Mouse (Mus musculus) forebrain, embryonic 12.5 days (tissue): ENCODE measurements at regions not wholly inside any gene's neighbourhood (a gene's known extent, or its start where the extent isn't known, plus 50 kb on each side); places are given as distances from the start of the nearest gene placed in this dataset.
"Not testable (repeated sequence)": the region's sequence is repeated elsewhere in the genome, so short reads cannot be mapped to it uniquely, and the experiment has no call there.

Source experiments
- ATAC-seq: fragments of 200-750 bp; cut with Nextera tagmentation; 2 replicates; pipeline ENCODE4 v1.8.0; 2017; ENCODE audit warnings: moderate TSS enrichment; ENCODE audit not compliant: low FRiP score
- H3K27ac ChIP-seq: fragments of 300-500 bp; sonication (generic); 2 replicates; pipeline ENCODE4 v1.5.1; 2016; ENCODE audit warnings: mild to moderate bottlenecking
- H3K27me3 ChIP-seq: fragments of 300-500 bp; sonication (generic); 2 replicates; pipeline ENCODE4 v1.6.1; 2016; ENCODE audit warnings: mild to moderate bottlenecking
- H3K36me3 ChIP-seq: fragments of 300-500 bp; sonication (generic); replicated peaks from 2 replicates; pipeline ENCODE4 v1.6.1; 2016; ENCODE audit warnings: mild to moderate bottlenecking
- H3K4me1 ChIP-seq: fragments of 300-500 bp; sonication (generic); 2 replicates; pipeline ENCODE4 v1.6.1; 2016
- H3K4me2 ChIP-seq: fragments of 300-500 bp; sonication (generic); 2 replicates; pipeline ENCODE4 v1.6.1; 2016; ENCODE audit warnings: mild to moderate bottlenecking, moderate library complexity
- H3K4me3 ChIP-seq: fragments of 300-500 bp; sonication (generic); replicated peaks from 2 replicates; pipeline ENCODE4 v1.5.1; 2016; ENCODE audit warnings: mild to moderate bottlenecking
- H3K9ac ChIP-seq: fragments of 300-500 bp; sonication (generic); 2 replicates; pipeline ENCODE4 v1.6.1; 2016; ENCODE audit warnings: mild to moderate bottlenecking
- H3K9me3 ChIP-seq: fragments of 300-500 bp; sonication (generic); 2 replicates; pipeline ENCODE4 v1.6.1; 2016
- WGBS: fragments of 180-500 bp; shearing (Covaris S2); methylation state at CpG from one replicate; pipeline ENCODE4 v1.1.7; 2016; 5-methylcytosine and 5-hydroxymethylcytosine counted together

GRCm38 (mm10) chr3:22005456-22005855, 71.0 kb upstream of the Tbl1xr1 start:
- H3K27ac ChIP-seq, result no peak overlapping the region
- 85% methylated on average over 9 of the region's 9 CpGs for WGBS
- no peaks in the 10 kb centered on the region for H3K9me3 ChIP-seq
- no peak overlapping the region for H3K9ac ChIP-seq
- no peaks in the 10 kb centered on the region for H3K36me3 ChIP-seq
- no peak overlapping the region for H3K4me2 ChIP-seq
- H3K4me1 ChIP-seq, result no peaks in the 10 kb centered on the region; the same call in 1 of the 2 replicates
- H3K27me3 ChIP-seq, result no peaks in the 10 kb centered on the region
- ATAC-seq, result no peak
- H3K4me3 ChIP-seq, result no peak overlapping the region

DNA sequence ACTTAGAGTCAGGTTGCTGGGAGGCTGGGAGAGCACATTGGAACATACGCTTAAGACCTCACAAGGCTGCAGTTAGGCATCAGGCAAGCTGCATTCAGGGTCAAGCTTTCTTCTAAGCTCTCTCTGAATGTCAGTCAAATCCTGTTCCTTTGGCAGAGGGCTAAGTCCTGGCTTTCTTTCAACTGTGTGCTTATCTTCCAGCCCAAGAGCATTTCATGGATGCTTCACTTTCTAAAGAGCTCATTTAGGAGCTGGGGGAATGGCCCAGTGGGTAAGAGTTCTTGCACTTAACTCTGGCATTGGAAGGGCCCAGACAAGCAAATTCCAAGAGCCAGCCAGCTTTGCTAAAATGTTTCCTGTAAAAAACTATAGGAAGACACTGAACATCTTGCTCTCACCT, 70.3 kb upstream of the Tbl1xr1 start:
- Histone ChIP-seq H3K4me1 (no peaks in the 10 kb centered on the region; the same call in 1 of the 2 replicates), H3K27ac (no peak overlapping the region), H3K4me3 (no peak overlapping the region), H3K27me3 (no peaks in the 10 kb centered on the region), H3K9ac (no peak overlapping the region), H3K36me3 (no peaks in the 10 kb centered on the region), H3K9me3 (no peaks in the 10 kb centered on the region), H3K4me2 (no peak overlapping the region)
- 96% methylated on average over 1 of the region's 1 CpGs for WGBS
- ATAC-seq, result no peak

GRCm38 (mm10) chr3:22006651-22007050, 69.8 kb upstream of the Tbl1xr1 start:
- no peaks in the 10 kb centered on the region; the same call in 1 of the 2 replicates for H3K4me1 ChIP-seq
- H3K36me3 ChIP-seq, result no peaks in the 10 kb centered on the region
- H3K4me2 ChIP-seq, result no peak overlapping the region

GRCm38 (mm10) chr3:22007736-22008135, 68.7 kb upstream of the Tbl1xr1 start:
- Histone ChIP-seq H3K4me1 (no peaks in the 10 kb centered on the region; the same call in 1 of the 2 replicates), H3K36me3 (no peaks in the 10 kb centered on the region), H3K4me3 (no peak overlapping the region), H3K9me3 (no peaks in the 10 kb centered on the region), H3K27ac (no peak overlapping the region), H3K27me3 (no peaks in the 10 kb centered on the region), H3K9ac (no peak overlapping the region), H3K4me2 (no peak overlapping the region)
- ATAC-seq, result no peak
- 88% methylated on average over 5 of the region's 5 CpGs for WGBS

More at GRCm38 (mm10) chr3:22006651-22007050, 69.8 kb upstream of the Tbl1xr1 start:
- Histone ChIP-seq H3K4me3 (no peak overlapping the region), H3K9ac (no peak overlapping the region), H3K27me3 (no peaks in the 10 kb centered on the region), H3K9me3 (no peaks in the 10 kb centered on the region), H3K27ac (no peak overlapping the region)
- no peak for ATAC-seq
- 93% methylated on average over 2 of the region's 2 CpGs for whole genome bisulfite sequencing

DNA sequence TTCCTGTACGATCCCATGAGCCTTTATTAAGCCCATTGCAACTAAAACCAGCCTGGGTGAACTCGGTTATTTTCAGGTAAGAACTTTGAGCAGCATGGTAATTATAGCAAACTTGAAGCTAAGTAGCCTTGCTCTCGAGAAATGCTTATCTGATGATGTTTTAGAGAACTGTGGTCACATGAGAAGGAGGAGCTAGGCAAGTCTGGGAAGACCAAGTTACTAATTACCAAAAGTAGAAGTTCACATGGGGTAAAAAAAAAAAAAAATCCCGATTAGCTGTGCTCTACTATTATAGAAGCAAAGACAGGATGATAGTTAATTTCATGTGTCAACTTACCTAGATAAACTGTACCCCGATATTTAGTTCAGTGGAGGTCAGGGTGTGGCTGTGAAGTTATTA, 68.0 kb upstream of the Tbl1xr1 start:
- Histone ChIP-seq H3K4me3 (no peak overlapping the region), H3K9me3 (no peaks in the 10 kb centered on the region), H3K4me2 (no peak overlapping the region), H3K27me3 (no peaks in the 10 kb centered on the region), H3K4me1 (no peaks in the 10 kb centered on the region; the same call in 1 of the 2 replicates), H3K27ac (no peak overlapping the region), H3K9ac (no peak overlapping the region), H3K36me3 (no peaks in the 10 kb centered on the region)
- WGBS, result 89% methylated on average over 5 of the region's 5 CpGs
- no peak for ATAC-seq

DNA sequence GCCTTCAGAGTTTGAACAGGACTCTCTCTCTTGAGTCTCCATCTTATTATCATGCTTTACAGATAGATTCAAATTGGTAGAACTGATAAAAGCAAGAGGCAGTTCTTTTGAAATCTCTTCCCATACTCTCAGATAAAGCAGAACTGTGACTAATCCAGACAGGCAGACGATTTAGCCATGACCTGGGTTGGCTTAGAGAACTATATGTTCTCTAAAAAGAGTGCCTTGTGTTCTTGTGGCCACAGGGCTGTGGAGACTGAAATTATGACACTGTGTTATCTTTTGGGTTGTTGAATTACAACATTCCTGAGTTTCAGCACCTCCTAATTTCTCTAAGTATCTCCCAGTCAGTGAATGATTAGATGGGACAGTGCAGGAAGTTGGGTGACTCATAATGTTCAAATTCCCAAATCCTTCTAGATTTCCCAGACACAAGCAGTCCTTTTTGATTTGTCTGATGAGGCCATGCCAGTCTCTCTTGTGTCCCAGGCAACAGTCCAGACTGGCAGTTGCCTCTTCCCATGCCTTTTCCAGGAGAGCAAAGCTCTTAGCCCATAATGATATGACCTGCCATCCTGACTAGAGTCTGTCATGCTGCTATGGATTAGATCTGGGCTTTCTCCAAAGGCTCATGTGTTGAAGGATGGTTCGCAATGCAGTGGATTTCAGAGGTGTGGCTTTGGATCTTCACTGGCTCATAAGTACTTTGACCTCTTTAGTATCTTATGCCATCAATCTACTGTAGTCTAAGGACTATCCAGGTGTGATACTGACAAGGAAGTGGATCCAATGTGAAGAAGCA, 66.4 kb upstream of the Tbl1xr1 start:
- no peak overlapping the region for H3K4me3 ChIP-seq
- no peak for ATAC-seq
- H3K36me3 ChIP-seq, result no peaks in the 10 kb centered on the region
- no peaks in the 10 kb centered on the region for H3K27me3 ChIP-seq
- no peak overlapping the region for H3K4me2 ChIP-seq
- H3K9ac ChIP-seq, result no peak overlapping the region
- H3K27ac ChIP-seq, result no peak overlapping the region
- H3K9me3 ChIP-seq, result no peaks in the 10 kb centered on the region
- 81% methylated on average over 2 of the region's 2 CpGs for WGBS
- no peaks in the 10 kb centered on the region; the same call in 1 of the 2 replicates for H3K4me1 ChIP-seq

GRCm38 (mm10) chr3:22010700-22010991, 65.8 kb upstream of the Tbl1xr1 start:
- not testable (repeated sequence) for ATAC-seq, H3K9ac ChIP-seq, H3K27me3 ChIP-seq, H3K4me2 ChIP-seq, H3K4me1 ChIP-seq, H3K9me3 ChIP-seq, H3K27ac ChIP-seq, H3K4me3 ChIP-seq, H3K36me3 ChIP-seq

DNA sequence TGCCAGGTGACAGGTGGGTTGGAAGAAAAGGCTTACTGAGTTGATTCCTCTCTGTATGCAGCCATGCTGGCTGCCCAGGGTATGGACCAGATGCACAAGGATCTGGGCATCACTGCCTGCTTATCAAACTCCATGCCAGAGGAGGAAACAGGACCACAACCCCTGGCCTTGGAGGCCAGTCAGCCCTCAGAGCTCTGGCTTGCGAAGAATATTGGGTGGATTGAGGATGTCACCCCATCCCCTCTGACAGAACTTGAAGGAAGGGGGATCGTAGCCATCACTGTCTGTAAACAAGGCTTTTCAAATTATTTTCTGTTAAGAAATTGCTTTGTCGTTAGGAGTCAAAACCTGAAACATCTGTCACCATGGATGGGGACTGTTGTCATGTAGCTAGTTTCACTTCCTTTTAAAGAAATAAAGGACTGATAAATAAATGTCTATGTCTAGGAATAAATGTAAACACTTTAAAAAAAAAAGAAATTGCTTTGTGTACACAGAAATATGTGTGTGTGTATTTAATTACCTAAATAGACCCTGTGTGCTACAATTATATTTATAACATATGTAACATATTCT, 55.0 kb upstream of the Tbl1xr1 start:
- Histone ChIP-seq H3K4me1 (peaks cover 6% of the 10 kb centered on the region), H3K4me2 (no peak overlapping the region), H3K27ac (no peak overlapping the region), H3K4me3 (no peak overlapping the region), H3K36me3 (no peaks in the 10 kb centered on the region), H3K9me3 (no peaks in the 10 kb centered on the region), H3K9ac (no peak overlapping the region), H3K27me3 (no peaks in the 10 kb centered on the region)
- no peak for ATAC-seq
- 86% methylated on average over 3 of the region's 3 CpGs for WGBS

- Histone ChIP-seq H3K36me3 (no peaks in the 10 kb centered on the region), H3K9me3 (no peaks in the 10 kb centered on the region), H3K27ac (no peak overlapping the region), H3K9ac (no peak overlapping the region), H3K4me2 (no peak overlapping the region), H3K27me3 (no peaks in the 10 kb centered on the region), H3K4me3 (no peak overlapping the region), H3K4me1 (peaks cover 6% of the 10 kb centered on the region)
- WGBS, result 63% methylated on average over 2 of the region's 2 CpGs
- no peak for ATAC-seq
Measured at GRCm38 (mm10) chr3:22022418-22022817, 54.0 kb upstream of the Tbl1xr1 start.

DNA sequence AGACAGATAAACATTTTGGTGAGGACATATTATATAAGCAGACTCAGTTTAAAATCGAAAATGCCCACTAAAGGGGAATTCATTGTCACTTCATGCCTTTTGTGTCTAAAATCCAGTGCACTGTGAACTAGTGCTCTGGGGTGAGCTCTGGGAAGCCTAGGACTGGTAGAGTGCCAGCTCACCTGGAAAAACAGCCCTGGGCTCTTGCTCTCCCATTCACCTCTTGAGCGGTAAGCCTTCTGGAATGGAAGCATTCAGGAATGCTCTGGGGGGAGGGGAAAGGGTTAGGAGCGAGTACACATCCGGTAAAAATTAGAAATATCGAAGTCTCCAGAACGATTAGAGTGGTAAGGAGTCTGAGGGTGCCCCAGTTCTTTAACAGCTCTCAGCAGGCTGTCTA, 53.4 kb upstream of the Tbl1xr1 start:
- H3K4me3 ChIP-seq, result no peak overlapping the region
- peaks cover 6% of the 10 kb centered on the region for H3K4me1 ChIP-seq
- H3K36me3 ChIP-seq, result no peaks in the 10 kb centered on the region
- no peak overlapping the region for H3K27ac ChIP-seq
- H3K9me3 ChIP-seq, result no peaks in the 10 kb centered on the region
- no peaks in the 10 kb centered on the region for H3K27me3 ChIP-seq
- 67% methylated on average over 6 of the region's 6 CpGs for WGBS
- no peak for ATAC-seq
- H3K9ac ChIP-seq, result no peak overlapping the region
- H3K4me2 ChIP-seq, result no peak overlapping the region

DNA sequence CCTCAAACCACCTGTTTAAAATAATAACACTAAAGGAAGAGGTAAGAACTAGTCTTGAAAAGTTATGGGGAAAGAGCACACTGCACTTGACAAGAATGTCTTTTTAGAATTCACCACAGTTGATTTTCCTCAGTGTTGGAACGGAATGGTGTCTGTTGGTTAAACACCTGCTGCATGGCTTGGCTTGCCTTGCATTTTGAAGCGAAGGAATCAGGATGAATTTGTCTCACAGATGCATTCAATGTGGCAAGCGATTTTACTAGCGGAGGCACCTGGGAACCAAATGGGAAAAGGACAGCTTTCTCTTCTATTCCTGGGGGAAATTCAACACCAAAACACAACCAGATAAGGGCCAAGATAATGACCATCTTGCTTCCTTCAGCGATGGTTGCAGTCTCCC, 52.9 kb upstream of the Tbl1xr1 start:
- Histone ChIP-seq H3K9ac (no peak overlapping the region), H3K4me1 (peaks cover 6% of the 10 kb centered on the region), H3K4me2 (no peak overlapping the region), H3K4me3 (no peak overlapping the region), H3K9me3 (no peaks in the 10 kb centered on the region), H3K27ac (no peak overlapping the region), H3K36me3 (no peaks in the 10 kb centered on the region), H3K27me3 (no peaks in the 10 kb centered on the region)
- 69% methylated on average over 5 of the region's 5 CpGs for WGBS
- no peak for ATAC-seq

GRCm38 (mm10) chr3:22024200-22024599, 52.3 kb upstream of the Tbl1xr1 start:
- no peak overlapping the region for H3K27ac ChIP-seq
- WGBS, result 19% methylated on average over 6 of the region's 6 CpGs
- ATAC-seq, result no peak

DNA sequence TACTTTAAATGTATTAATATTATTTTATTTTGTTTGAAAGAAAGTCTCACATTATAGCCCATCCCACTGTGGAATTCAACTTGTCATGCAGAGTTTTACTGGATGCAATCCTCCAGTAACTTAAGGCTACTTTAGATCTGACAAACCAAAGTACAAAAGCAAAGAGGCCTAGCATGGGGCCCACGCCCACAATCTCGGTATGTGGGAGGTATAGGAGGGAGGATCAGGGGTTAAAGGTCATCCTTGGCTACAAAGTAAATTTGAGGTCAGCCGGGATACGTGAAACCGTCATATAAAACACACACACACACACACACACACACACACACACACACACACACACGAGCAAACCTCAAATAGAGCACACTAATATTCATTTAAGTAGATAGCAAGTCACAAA, 51.3 kb upstream of the Tbl1xr1 start:
- Histone ChIP-seq H3K27me3 (no peaks in the 10 kb centered on the region), H3K9ac (no peak overlapping the region), H3K27ac (no peak overlapping the region), H3K4me3 (no peak overlapping the region), H3K4me1 (peaks cover 6% of the 10 kb centered on the region), H3K36me3 (no peaks in the 10 kb centered on the region), H3K4me2 (no peak overlapping the region), H3K9me3 (no peaks in the 10 kb centered on the region)
- no peak for ATAC-seq
- WGBS, result 25% methylated on average over 6 of the region's 6 CpGs

More at GRCm38 (mm10) chr3:22024200-22024599, 52.3 kb upstream of the Tbl1xr1 start:
- Histone ChIP-seq H3K4me1 (peaks cover 6% of the 10 kb centered on the region), H3K4me2 (no peak overlapping the region), H3K36me3 (no peaks in the 10 kb centered on the region), H3K4me3 (no peak overlapping the region), H3K9me3 (no peaks in the 10 kb centered on the region), H3K9ac (no peak overlapping the region), H3K27me3 (no peaks in the 10 kb centered on the region)
